Mouse (Mus musculus): Measurements from ENCODE around the gene Rnf148. TPM values are rescaled to one million over a fixed set of nuclear protein-coding genes. Genes with fewer than 3 reads are reported as not detected.

Rnf148 gene
- total RNA-seq (2015; ENCODE audit: low replicate concordance) (not detected in 2 replicates), total RNA-seq (2017; ENCODE audit: low replicate concordance) (not detected in 2 replicates)

- no peak for ATAC-seq (replicated peaks; ENCODE audit: low FRiP score, poor library complexity, severe bottlenecking)
These were observed at the start of gene Rnf148 for GRCm38 (mm10) chr6:23655036-23655435. Gene Rnf148, minus strand, starts transcription at chr6:23655136.

- ATAC-seq (replicated peaks; ENCODE audit: low FRiP score, poor library complexity, severe bottlenecking), result no peak
These were observed 45.9 kb upstream of the Rnf148 start for GRCm38 (mm10) chr6:23700879-23701278.

- no peak for ATAC-seq (replicated peaks; ENCODE audit: low FRiP score, poor library complexity, severe bottlenecking)
These were observed 23.2 kb upstream of the Rnf148 start for GRCm38 (mm10) chr6:23678172-23678571.

GRCm38 (mm10) chr6:23650205-23650604 is 4.7 kb downstream of the Rnf148 start, which contains the start of gene Rnf133:
Gene Rnf133, minus strand, starts transcription at chr6:23650305.
- no peak for ATAC-seq (replicated peaks; ENCODE audit: low FRiP score, poor library complexity, severe bottlenecking)

- no peak for ATAC-seq (replicated peaks; ENCODE audit: low FRiP score, poor library complexity, severe bottlenecking)
These were observed 6.2 kb downstream of the Rnf148 start for GRCm38 (mm10) chr6:23648732-23649131.

GRCm38 (mm10) chr6:23647627-23648247 is 7.2 kb downstream of the Rnf148 start:
- ATAC-seq (replicated peaks; ENCODE audit: low FRiP score, poor library complexity, severe bottlenecking), result no peak

- no peak for ATAC-seq (replicated peaks; ENCODE audit: low FRiP score, poor library complexity, severe bottlenecking)
These were observed 17.9 kb downstream of the Rnf148 start for GRCm38 (mm10) chr6:23637081-23637480.

- no peak for ATAC-seq (replicated peaks; ENCODE audit: low FRiP score, poor library complexity, severe bottlenecking)
These were observed 19.7 kb downstream of the Rnf148 start for GRCm38 (mm10) chr6:23635208-23635607.

GRCm38 (mm10) chr6:23634016-23634415 is 20.9 kb downstream of the Rnf148 start:
- no peak for ATAC-seq (replicated peaks; ENCODE audit: low FRiP score, poor library complexity, severe bottlenecking)

- no peak for ATAC-seq (replicated peaks; ENCODE audit: low FRiP score, poor library complexity, severe bottlenecking)
These were observed 24.5 kb downstream of the Rnf148 start for GRCm38 (mm10) chr6:23630465-23630864.

Other genes with a start within 250 kb of the Rnf148 start
- not detected in 2 replicates for gene Rnf133, start 4.8 kb downstream of the Rnf148 start, total RNA-seq (2015; ENCODE audit: low replicate concordance)
- not detected in 2 replicates for gene Rnf133, start 4.8 kb downstream of the Rnf148 start, total RNA-seq (2017; ENCODE audit: low replicate concordance)
- not detected in 2 replicates for gene Cadps2, start 184.3 kb upstream of the Rnf148 start, total RNA-seq (2015; ENCODE audit: low replicate concordance)
- 0.70 TPM in 1 of 2 replicates, not detected in the other for gene Cadps2, start 184.3 kb upstream of the Rnf148 start, total RNA-seq (2017; ENCODE audit: low replicate concordance)

Data from erythroblast, adult 5-6 weeks (primary cell).